Mouse (Mus musculus): ENCODE results near the gene Hmg20a. TPM values are rescaled to one million over a fixed set of nuclear protein-coding genes. Genes with fewer than 3 reads are reported as not detected.
"Not testable (repeated sequence)": the region's sequence is repeated elsewhere in the genome, so short reads cannot be mapped to it uniquely, and the experiment has no call there.

Gene Hmg20a
- polyA plus RNA-seq, 1 experiment = 62.3 TPM

DNA sequence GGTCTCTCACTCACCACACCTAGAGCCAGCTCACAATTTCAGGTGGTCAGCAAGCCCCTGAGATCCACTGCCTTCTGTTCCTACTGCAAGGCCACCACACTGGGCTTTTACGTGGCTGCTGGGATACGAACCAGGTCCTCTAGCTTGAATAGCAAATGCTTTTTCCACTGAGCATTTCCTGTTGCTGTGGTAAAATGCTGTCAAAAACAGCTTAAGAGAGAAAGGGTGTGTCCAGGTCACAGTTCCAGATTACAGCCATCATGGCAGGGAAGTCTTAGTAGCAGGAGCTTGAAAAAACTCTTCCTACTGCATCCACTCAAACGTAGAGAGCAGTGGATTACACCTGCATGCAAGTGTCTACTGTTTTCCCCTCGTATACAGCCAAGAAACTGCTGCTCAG lies 6.5 kb downstream of the Hmg20a start:
- H3K27me3 ChIP-seq (ENCODE audit: control insufficient read depth, insufficient read depth, low read length) = no peaks in the 10 kb centered on the region
- no peak overlapping the region for H3K27ac ChIP-seq (ENCODE audit: control insufficient read depth, insufficient read depth, low read length)
- TF ChIP-seq CTCF (IDR thresholded peaks at IDR 0.05; ENCODE audit: borderline replicate concordance, control insufficient read depth, extremely low read depth, insufficient read depth, low read length, poor library complexity) (no peak), POLR2A (IDR thresholded peaks at IDR 0.05; ENCODE audit: control insufficient read depth, extremely low read depth, insufficient read depth, low read length, poor library complexity) (no peak)
- H3K36me3 ChIP-seq (ENCODE audit: control insufficient read depth, insufficient read depth, low read length) = no peaks in the 10 kb centered on the region
- peaks cover 13% of the 10 kb centered on the region for H3K4me1 ChIP-seq (replicated peaks; ENCODE audit: control insufficient read depth, insufficient read depth, low read length)
- DNase-seq = no peak
- no peak overlapping the region for H3K4me3 ChIP-seq (ENCODE audit: control insufficient read depth, insufficient read depth, low read length)
- WGBS = 81% methylated on average over 4 of the region's 4 CpGs

DNA sequence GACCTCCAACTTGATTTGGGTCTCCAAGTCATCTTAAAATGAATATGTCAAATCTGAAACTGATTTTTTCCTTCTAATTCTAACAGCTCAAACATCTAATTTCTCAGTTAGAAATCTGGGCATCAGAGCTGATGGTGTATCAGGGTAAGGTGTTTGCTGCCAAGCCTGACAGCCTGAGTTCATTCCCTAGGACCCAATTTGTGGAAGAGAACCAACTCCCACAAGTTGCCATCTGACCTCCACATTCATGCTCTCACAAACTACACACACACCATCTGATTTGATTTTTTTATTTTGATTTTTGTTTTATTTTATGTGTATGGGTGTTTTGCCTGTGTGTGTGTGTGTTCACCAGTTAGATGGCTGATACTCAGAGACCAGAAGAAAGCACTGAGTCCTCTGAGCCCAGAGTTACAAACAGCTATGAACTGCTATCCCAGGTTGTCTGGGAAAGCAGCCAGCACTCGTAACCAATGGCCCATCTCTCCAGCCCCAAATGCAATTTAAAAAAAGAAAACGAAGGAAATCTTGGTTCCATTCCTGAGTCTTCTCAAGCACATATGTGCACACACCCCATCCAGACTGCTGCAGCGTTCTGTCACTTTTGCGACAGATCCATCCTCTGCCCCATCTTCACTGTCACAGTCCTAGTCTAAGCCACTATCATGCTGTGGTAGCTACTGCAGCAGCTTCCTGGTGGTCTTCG lies 17.6 kb downstream of the Hmg20a start:
- no peaks in the 10 kb centered on the region for H3K27me3 ChIP-seq (ENCODE audit: control insufficient read depth, insufficient read depth, low read length)
- no peak for DNase-seq
- H3K4me1 ChIP-seq (replicated peaks; ENCODE audit: control insufficient read depth, insufficient read depth, low read length) = no peaks in the 10 kb centered on the region
- H3K36me3 ChIP-seq (ENCODE audit: control insufficient read depth, insufficient read depth, low read length) = no peaks in the 10 kb centered on the region
- no peak overlapping the region for H3K4me3 ChIP-seq (ENCODE audit: control insufficient read depth, insufficient read depth, low read length)
- no peak for TF ChIP-seq CTCF (IDR thresholded peaks at IDR 0.05; ENCODE audit: borderline replicate concordance, control insufficient read depth, extremely low read depth, insufficient read depth, low read length, poor library complexity)
- no peak overlapping the region for H3K27ac ChIP-seq (ENCODE audit: control insufficient read depth, insufficient read depth, low read length)
- 94% methylated on average over 5 of the region's 5 CpGs for WGBS

DNA sequence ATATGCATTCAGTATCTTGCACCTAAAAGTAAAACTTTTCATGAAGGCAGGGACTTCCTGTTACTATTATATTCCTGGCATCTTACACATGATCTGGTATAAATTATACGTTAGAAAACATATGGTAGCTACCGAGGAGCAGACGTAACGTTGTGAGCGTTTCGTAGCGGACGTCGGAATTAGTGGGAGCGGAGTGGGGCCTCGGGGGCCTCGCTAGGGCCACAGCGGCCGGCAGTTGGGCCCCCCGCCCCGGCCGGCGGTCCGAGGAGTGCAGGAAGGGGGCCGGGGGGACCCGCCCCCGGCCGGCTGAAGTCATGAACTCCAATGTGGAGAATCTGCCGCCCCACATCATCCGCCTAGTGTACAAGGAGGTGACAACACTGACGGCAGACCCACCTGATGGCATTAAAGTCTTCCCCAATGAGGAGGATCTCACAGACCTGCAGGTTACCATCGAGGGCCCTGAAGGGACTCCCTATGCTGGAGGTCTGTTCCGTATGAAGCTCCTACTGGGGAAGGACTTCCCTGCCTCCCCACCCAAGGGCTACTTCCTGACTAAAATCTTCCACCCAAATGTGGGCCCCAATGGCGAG lies 19.0 kb downstream of the Hmg20a start:
- DNase-seq; H3K27me3 ChIP-seq (ENCODE audit: control insufficient read depth, insufficient read depth, low read length); H3K4me3 ChIP-seq (ENCODE audit: control insufficient read depth, insufficient read depth, low read length); H3K27ac ChIP-seq (ENCODE audit: control insufficient read depth, insufficient read depth, low read length); H3K4me1 ChIP-seq (replicated peaks; ENCODE audit: control insufficient read depth, insufficient read depth, low read length); H3K36me3 ChIP-seq (ENCODE audit: control insufficient read depth, insufficient read depth, low read length): not testable (repeated sequence)
- WGBS = 97% methylated on average over 27 of the region's 29 CpGs

DNA sequence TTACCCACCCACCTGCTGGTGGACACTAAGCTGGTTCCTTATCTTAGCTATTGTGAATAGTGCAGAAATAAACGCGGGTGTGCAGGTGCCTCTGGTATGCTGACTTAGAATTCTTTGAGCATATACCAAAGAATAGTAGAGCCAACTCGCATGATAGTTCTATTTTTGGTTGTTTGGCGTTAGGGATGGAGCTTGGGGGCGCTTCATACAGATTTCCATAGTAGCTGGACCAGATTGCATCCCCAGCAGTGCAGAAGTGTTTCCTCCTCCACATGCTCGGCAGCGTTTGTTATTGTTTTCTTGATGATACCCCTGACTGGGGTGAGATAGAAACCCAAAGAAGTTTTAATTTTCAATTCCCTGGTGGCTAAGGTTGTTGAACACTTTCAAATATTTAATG lies 21.3 kb downstream of the Hmg20a start:
- H3K27ac ChIP-seq (ENCODE audit: control insufficient read depth, insufficient read depth, low read length) = no peak overlapping the region
- WGBS = 93% methylated on average over 7 of the region's 7 CpGs

DNA sequence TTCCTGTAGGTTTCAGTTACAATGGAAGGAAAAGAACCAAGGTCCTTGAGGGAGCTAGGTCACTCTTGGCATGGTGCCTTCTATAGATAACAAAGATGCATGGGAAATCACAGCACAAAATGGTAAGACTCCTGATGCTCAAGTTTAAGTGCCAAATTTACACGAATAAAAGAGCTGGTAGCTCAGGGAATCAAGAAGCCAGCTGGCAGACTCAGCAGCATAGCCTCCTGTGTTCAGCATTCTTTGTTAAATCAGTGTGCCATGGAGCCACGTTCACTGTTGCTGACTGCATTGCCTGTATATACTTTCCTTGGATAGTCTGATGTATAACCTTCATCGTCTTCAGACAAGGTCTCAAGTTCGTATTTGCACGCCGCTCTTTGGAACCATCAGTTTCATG lies 33.2 kb downstream of the Hmg20a start:
- no peaks in the 10 kb centered on the region for H3K27me3 ChIP-seq (ENCODE audit: control insufficient read depth, insufficient read depth, low read length)
- WGBS = 99% methylated on average over 6 of the region's 6 CpGs
- no peaks in the 10 kb centered on the region for H3K36me3 ChIP-seq (ENCODE audit: control insufficient read depth, insufficient read depth, low read length)
- H3K4me1 ChIP-seq (replicated peaks; ENCODE audit: control insufficient read depth, insufficient read depth, low read length) = peaks cover 2% of the 10 kb centered on the region
- no peak overlapping the region for H3K27ac ChIP-seq (ENCODE audit: control insufficient read depth, insufficient read depth, low read length)
- DNase-seq = no peak
- TF ChIP-seq POLR2A (IDR thresholded peaks at IDR 0.05; ENCODE audit: control insufficient read depth, extremely low read depth, insufficient read depth, low read length, poor library complexity) = no peak
- no peak for TF ChIP-seq CTCF (IDR thresholded peaks at IDR 0.05; ENCODE audit: borderline replicate concordance, control insufficient read depth, extremely low read depth, insufficient read depth, low read length, poor library complexity)
- no peak overlapping the region for H3K4me3 ChIP-seq (ENCODE audit: control insufficient read depth, insufficient read depth, low read length)

More for the DNA sequence above, 21.3 kb downstream of the Hmg20a start:
- Histone ChIP-seq H3K27me3 (ENCODE audit: control insufficient read depth, insufficient read depth, low read length) (no peaks in the 10 kb centered on the region), H3K4me1 (replicated peaks; ENCODE audit: control insufficient read depth, insufficient read depth, low read length) (no peaks in the 10 kb centered on the region), H3K4me3 (ENCODE audit: control insufficient read depth, insufficient read depth, low read length) (no peak overlapping the region), H3K36me3 (ENCODE audit: control insufficient read depth, insufficient read depth, low read length) (no peaks in the 10 kb centered on the region)
- TF ChIP-seq POLR2A (IDR thresholded peaks at IDR 0.05; ENCODE audit: control insufficient read depth, extremely low read depth, insufficient read depth, low read length, poor library complexity) = no peak
- no peak for TF ChIP-seq CTCF (IDR thresholded peaks at IDR 0.05; ENCODE audit: borderline replicate concordance, control insufficient read depth, extremely low read depth, insufficient read depth, low read length, poor library complexity)
- no peak for DNase-seq

DNA sequence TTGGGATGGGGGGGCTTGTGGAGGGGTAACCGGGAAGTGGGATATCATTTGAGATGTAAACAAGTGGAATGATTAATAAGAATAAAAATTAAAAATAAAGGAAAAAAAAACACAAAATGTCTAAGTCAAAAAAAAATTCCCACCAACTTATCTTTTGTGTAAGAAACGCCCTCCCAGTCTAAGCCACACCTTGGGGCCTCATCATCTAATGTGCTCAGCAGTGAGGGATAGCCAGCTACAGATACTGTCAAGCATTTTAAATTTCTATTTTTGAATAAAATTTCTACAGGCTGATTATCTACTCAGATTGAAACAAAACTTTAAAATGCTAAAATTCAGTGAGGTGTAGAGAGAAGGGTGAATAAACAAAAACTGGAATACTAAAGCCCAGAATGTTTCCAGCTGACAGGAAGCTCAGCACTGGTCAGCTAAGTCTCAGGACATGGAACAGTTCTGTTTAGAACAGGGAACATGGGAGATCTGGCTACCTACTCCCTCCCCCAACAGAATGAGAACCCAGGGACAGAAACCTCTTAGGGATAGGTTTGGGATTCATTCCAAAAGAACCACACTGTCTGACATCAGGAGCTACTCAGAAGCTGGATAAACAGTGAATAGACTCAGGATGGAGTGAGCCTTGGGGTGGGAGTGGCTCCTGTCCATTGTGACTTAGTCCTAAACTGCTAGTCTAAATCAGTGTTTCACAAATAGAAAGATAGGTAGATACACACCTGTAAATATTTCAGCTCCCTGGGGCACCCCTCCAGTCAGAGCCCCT lies 34.8 kb downstream of the Hmg20a start:
- Histone ChIP-seq H3K27ac (ENCODE audit: control insufficient read depth, insufficient read depth, low read length) (no peak overlapping the region), H3K27me3 (ENCODE audit: control insufficient read depth, insufficient read depth, low read length) (no peaks in the 10 kb centered on the region), H3K4me3 (ENCODE audit: control insufficient read depth, insufficient read depth, low read length) (no peak overlapping the region), H3K36me3 (ENCODE audit: control insufficient read depth, insufficient read depth, low read length) (no peaks in the 10 kb centered on the region), H3K4me1 (replicated peaks; ENCODE audit: control insufficient read depth, insufficient read depth, low read length) (peaks cover 6% of the 10 kb centered on the region)
- TF ChIP-seq POLR2A (IDR thresholded peaks at IDR 0.05; ENCODE audit: control insufficient read depth, extremely low read depth, insufficient read depth, low read length, poor library complexity) (no peak), CTCF (IDR thresholded peaks at IDR 0.05; ENCODE audit: borderline replicate concordance, control insufficient read depth, extremely low read depth, insufficient read depth, low read length, poor library complexity) (no peak)
- DNase-seq = no peak
- 97% methylated on average over 2 of the region's 2 CpGs for WGBS

Data from thymus, adult 2 months (tissue).